Mouse (Mus musculus) myocyte (in vitro differentiated cells): ENCODE measurements around the gene Unc79.

Experiments
- CEBPB ChIP-seq: IDR thresholded peaks from 2 replicates; pipeline ENCODE4 v1.6.1; 2011; ENCODE audit warnings: mild to moderate bottlenecking, moderate library complexity; ENCODE audit not compliant: poor library complexity, insufficient read depth, severe bottlenecking
- E2F4 ChIP-seq: IDR thresholded peaks from one replicate; pipeline ENCODE4 v1.6.1; 2011; ENCODE audit warnings: mild to moderate bottlenecking, control low read depth, moderate library complexity; ENCODE audit not compliant: insufficient read depth
- MAX ChIP-seq: IDR thresholded peaks from one replicate; pipeline ENCODE4 v1.6.1; 2011; ENCODE audit warnings: low read depth, mild to moderate bottlenecking, control low read depth
- MYOD1 ChIP-seq, 3 experiments: IDR thresholded peaks; one replicate each; pipeline ENCODE4 v1.6.1; 2011; ENCODE audit warnings: control low read depth in 2 of 3, low read depth in 2 of 3, mild to moderate bottlenecking in 2 of 3, moderate library complexity in 1 of 3; ENCODE audit not compliant: insufficient read length in 2 of 3, control insufficient read depth in 1 of 3
- MYOG ChIP-seq, 3 experiments: IDR thresholded peaks; one replicate each; pipeline ENCODE4 v1.6.1; 2011; ENCODE audit warnings: control low read depth in 2 of 3, low read depth in 2 of 3, mild to moderate bottlenecking in 2 of 3; ENCODE audit not compliant: insufficient read length in 2 of 3, control insufficient read depth in 1 of 3, insufficient read depth in 1 of 3
- POLR2A ChIP-seq: IDR thresholded peaks from one replicate; pipeline ENCODE4 v1.6.1; 2011; ENCODE audit warnings: low read depth, mild to moderate bottlenecking, control low read depth, moderate library complexity; ENCODE audit not compliant: insufficient read length
- POLR2AphosphoS2 ChIP-seq: IDR thresholded peaks from one replicate; pipeline ENCODE4 v1.6.1; 2011; ENCODE audit warnings: low read depth, control low read depth; ENCODE audit not compliant: insufficient read length
- SRF ChIP-seq: IDR thresholded peaks from one replicate; pipeline ENCODE4 v1.6.1; 2011; ENCODE audit warnings: low read depth; ENCODE audit not compliant: control insufficient read depth, insufficient read length
- TCF12 ChIP-seq: IDR thresholded peaks from one replicate; pipeline ENCODE4 v1.6.1; 2011; ENCODE audit warnings: mild to moderate bottlenecking, control low read depth; ENCODE audit not compliant: poor library complexity, insufficient read depth, severe bottlenecking
- TCF3 ChIP-seq: IDR thresholded peaks from one replicate; pipeline ENCODE4 v1.6.1; 2011; ENCODE audit warnings: low read depth, control low read depth; ENCODE audit not compliant: insufficient read length
- USF1 ChIP-seq: IDR thresholded peaks from one replicate; pipeline ENCODE4 v1.6.1; 2011; ENCODE audit warnings: low read depth, mild to moderate bottlenecking, control low read depth, moderate library complexity

GRCm38 (mm10) chr12:103100088-103100487 is 151.4 kb downstream of the Unc79 start:
- TF ChIP-seq POLR2A (no peak), TCF12 (no peak), USF1 (no peak), MYOG (IDR thresholded peaks at IDR 0.05; ENCODE audit: control insufficient read depth in 1 of 3, insufficient read depth in 1 of 3, insufficient read length in 2 of 3, low read depth in 2 of 3) (no peak), MYOD1 (IDR thresholded peaks at IDR 0.05; ENCODE audit: control insufficient read depth in 1 of 3, insufficient read length in 2 of 3, low read depth in 2 of 3) (no peak), E2F4 (no peak), POLR2AphosphoS2 (no peak), TCF3 (no peak), SRF (no peak), MAX (no peak), CEBPB (no peak)
